Mouse (Mus musculus): Measurements from ENCODE around the gene Zfhx3.
"Not testable (repeated sequence)": the region's sequence is repeated elsewhere in the genome, so short reads cannot be mapped to it uniquely, and the experiment has no call there.

Zfhx3 gene

DNA sequence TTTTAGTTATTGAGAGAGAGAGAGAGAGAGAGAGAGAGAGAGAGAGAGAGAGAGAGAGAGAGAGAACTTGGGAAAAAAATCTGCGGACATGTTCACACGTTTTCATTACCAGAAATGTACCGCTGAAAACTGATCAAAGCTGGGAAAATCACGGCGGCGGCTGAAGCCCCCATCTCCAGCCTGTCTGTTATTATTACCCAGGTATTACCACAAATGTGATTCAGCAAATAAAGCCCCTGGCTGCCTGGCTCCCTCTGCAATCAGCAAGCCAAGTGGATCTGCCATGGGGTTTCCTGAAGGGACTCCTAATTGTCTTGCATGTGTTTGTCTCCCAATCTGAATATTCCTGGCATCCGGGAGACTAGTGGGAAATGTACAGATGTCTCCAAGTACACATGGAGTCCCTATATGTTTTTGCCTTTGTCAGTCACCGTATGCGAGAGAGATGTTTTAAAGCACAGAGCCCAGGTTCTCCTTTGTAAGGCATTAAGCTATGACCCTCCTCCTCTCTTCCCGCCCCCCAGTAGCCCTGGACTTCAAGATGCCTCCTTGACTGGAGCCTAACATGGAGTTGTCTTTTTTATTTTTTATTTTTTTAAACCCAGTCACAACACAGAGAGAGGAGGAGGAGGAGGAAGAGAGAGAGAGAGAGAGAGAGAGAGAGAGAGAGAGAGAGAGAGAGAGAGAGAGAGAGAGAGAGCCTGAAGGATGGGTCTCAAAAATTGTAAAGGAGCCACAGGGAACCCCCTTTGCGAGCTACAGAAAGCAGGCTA, at the start of gene Zfhx3:
Gene Zfhx3, plus strand, starts transcription at position 723 of the 773 bp plus-strand sequence.
- DNase-seq (ENCODE audit: low spot score in 2 of 2), result no peak

DNA sequence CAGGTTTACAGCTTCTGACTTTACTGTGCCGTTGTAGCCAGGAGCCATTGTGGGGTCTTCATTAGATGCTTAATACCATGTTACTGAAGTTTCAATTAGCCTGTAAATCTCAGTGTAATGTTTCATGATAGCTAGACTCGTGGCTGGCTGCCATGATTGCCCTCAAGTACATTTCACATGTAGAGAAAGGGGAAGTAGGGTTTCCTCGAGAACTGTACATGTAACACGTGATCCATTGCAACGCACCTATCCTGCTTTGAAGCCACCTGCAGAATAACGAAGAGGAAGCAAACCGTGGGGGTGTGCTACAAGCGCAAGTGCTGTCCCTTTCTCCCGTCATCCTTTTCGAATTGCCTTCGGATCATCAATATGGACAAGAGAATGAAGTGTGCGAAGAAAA, 23.5 kb upstream of the Zfhx3 start:
- no peak for DNase-seq (ENCODE audit: low spot score in 2 of 2)

DNA sequence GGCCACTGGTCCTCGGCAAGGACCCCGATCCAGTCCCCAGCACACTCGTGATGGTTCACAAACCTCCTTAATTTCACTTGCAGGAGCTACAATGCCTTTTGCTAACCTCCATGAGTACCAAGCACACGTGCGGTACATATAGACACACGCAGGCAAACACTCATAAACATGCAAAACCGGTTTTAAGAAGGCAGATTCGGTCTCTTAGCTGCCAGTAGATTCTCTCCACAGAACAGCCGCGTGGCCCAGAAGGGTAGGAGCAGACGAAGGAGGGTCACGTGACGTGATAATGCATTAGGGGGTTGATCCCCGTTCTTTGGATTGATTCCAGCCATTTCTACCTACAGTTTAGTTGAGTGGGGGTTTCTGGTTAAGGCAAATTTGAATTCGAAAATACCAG, 16.3 kb upstream of the Zfhx3 start:
- no peak for DNase-seq (ENCODE audit: low spot score in 2 of 2)

DNA sequence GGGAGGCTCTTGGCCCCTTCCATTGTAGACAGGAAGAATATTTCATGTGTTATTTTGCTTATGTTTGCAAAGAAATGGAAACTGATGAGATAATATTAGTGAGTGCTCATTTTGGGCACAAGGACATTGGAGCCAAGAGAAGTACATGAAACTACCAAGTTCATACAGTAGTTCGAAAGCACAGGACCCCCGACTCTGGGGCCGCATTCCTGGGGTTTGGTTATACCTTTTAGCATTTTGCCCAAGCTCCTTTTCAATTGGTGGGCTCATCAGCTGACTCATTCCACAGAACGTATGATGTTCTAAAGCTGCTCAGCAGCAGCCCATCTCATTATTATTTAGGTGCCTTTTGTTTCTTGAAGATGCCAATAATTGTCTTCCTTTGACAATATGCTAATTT, 5.7 kb upstream of the Zfhx3 start:
- DNase-seq (ENCODE audit: low spot score in 2 of 2), result no peak

DNA sequence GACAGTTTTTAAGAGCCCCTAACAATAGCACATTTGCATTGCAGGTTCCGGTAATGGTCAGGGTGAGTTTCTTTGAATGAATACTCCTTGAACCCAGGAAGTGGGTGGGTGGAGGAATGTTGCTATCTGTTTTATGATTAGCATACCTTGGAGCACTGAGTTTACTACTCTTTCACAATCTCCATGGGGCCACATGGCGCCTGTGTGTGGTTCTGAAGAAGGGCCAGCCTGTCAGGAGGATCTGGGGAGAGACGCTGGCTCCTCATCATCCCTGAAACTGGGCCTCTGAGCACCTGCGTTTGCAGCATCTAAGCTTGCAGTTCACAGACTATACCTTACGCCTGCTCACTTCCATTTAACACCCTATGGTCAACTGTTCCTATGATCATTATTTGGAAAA, 4.2 kb upstream of the Zfhx3 start:
- not testable (repeated sequence) for DNase-seq (ENCODE audit: low spot score in 2 of 2)

DNA sequence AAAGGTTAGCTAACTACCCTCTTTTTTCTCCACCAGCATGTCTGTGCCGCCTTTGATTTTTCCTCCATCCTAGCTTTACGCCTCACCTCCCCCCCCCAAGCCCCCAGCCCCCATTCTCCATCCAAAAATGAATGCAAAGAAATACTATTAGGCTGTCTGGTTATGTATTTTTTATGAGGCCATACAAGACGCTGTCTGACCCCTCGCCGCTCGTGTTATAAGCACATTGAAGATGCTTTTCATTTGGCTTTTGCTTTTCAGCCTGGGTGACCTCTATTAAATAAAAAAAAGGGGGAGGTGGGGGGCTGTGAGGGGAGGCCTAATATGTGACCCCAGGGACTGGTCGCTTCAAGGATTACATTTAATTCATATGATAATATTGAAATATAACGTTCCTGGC, 2.3 kb upstream of the Zfhx3 start:
- DNase-seq (ENCODE audit: low spot score in 2 of 2), result no peak

DNA sequence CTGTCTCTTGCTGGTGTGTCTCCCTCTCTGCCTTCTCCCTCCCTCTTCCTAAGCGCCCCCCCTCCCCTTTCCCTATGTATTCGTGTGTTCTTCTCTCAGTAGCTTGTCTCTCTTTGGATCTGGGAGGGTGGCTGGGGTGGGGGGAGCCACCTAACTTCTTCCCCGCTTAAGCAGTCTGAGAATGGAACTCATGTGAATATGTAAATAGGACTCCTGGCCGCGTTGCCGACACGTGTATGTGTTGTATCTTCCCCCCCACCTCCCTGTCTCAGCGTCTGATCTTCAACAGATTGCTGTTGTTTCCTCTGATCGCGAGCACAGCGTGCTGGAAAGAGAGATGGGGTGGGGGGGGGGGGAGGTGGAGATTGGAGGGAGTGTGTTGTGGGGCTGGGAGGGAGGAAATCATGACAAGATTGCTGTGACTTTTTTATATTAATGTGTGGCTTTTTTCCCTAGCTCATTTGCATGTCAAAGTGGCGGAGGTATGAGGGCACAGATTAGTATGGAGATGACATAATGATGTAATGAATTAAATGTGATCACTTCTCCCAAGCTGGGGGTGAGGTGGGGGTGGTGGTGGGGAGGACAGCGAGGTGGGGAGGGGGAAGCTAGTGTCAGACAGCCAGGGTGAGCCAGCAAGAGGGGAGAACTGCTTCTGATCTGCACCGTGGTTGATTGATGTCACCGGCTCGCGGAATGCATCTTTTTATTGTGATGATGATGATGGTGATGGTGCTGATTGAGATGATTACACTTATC, 487 bp downstream of the Zfhx3 start:
- no peak for DNase-seq (ENCODE audit: low spot score in 2 of 2)

DNA sequence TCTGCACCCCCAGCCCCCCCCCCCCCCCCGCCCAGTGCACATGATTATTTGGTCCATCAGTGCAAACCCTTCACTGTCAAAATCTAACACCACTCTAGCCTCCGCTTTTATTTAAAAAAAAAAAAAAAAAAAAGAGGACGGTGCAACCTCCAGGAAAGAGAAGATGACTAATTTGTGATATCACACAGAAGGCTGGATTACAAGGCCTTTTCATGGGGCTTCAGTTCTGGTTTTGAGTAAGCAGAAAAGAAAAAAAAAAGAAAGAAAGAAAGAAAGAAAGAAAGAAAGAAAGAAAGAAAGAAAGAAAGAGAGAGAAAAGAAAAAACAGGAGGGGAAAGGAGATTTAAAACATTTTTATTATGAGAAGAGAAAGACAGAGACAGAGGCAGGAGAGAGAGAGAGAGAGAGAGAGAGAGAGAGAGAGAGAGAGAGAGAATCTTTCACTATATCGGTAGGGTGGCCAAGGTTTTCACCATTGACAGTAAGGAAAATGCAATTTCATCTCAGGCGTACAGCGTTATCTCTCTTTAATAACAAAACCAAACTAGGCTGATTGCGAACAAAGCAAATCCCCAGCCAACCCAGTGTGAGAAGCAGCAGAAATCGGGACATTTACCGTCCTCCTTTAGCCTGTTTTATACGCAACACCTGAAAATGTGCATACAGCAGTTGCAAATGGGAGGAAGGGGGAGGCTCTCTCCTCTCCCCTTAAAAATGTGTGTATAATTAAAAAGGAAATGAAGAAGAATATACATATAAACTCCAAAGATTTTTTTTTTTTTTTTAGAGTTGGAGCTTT, 1.3 kb downstream of the Zfhx3 start:
- no peak for DNase-seq (ENCODE audit: low spot score in 2 of 2)

DNA sequence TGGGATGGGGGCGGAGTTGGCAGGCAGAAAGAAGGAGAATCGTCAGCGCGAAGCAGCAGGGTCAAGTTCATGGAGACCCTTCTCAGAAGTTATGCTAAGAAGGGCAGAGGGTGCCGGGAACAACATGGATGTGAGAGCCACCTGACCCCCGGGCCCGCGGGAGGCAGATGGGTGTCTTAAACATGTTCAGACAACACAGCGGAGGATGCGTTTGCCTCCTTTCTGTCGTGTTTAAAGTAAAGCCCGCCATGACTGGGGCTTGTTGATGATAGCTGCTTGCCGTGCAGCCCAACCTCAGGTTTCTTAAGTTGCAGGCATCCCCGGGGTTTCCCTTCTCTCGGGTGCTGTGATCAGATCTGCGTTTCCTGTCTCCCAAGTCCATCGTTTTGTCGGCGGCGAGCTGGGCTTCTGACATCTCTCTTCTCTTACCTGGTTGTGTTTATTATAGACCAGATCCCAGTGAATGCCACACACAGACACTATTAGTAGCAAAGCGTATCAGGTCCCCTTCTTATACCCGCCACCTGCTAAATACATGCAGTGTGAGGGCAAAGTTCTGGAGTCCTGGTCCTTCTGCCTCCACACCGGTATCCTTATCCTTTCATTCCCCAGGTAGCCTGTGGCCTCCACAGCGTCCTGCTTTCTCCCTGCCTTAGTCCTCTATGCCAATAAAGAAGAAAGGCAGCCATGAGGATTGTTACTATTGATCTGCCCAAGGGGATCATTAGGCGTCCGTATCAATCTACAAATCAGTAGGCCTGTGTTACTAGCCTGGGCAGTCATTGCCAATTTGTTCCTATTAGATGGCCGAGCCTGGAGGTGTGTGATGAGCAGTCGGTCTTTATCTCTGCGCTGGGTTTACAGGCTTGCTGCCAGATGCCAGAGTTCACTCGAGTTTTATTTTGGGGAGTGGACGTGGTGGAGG, 2.5 kb downstream of the Zfhx3 start:
- DNase-seq (ENCODE audit: low spot score in 2 of 2), result no peak

DNA sequence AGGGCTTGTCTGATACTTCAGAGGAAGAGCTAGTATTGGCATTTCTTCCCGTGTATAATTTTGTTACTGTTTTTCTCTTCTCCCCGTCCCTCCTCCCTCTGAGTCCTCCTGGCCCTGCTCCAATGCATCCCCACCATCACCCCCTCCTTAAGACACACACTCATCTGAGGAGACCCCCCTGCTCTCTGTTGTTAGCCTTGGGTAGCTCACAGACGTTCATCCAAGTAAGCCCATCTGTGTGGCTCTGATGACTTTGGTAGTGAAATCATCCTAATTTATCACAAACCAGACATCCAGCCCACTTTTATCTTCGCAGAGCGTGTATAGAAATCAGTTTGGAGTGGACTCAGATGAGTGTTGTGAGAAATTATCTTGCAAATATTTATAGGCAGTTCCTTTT, 4.4 kb downstream of the Zfhx3 start:
- no peak for DNase-seq (ENCODE audit: low spot score in 2 of 2)

DNA sequence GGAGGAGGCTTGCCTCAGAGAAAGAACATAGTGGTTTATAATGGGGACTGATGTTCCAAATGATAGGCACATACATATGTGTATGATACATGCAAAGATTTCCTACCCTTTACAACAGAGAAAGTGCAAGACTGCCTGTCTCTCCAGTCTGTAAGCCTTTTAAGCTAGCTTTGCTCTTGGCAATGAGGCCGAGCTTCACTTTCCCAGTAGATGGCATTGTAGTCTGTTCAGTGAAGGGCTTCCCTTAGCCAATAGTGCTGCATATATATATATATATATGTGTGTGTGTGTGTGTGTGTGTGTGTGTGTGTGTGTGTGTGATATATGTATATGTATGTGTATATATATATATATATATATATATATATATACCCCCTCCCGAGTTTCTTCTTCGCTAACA, 13.4 kb downstream of the Zfhx3 start:
- no peak for DNase-seq (ENCODE audit: low spot score in 2 of 2)

DNA sequence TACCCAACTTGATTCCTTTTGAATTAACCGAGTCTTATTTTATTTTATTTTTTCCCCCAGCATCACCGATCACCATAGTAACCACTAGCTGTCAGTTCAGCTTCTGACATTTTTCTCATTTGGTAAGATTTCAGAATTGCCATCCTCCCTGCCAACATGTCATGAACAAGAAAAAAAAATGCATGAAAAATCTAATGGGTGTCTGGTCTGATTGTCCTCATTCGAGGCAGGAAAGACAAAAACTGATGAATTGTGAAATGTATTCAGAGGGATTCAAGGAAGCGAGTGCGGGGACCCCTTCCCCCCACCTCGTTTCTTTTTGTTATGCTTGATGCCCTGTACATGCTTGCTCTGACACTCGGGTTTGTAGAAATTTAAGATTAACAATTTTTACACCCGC, 15.1 kb downstream of the Zfhx3 start:
- no peak for DNase-seq (ENCODE audit: low spot score in 2 of 2)

DNA sequence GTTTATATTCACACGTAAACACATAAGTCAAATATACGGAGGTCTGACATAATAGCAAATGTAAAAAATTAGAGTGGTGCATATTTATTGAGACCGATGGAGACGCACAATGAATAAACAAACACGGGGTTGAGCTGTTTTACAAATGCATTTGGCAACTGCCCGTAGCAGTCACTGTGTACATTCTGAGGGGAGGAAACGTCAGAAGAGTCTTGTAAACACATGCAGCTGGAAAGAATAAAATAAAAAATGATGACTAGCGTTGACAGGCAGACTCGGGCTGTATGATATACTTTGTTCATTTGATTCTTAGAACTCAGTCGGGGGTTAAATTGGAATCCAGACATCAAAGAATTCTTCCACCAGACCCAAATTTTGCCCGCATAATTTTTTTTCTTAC, 18.0 kb downstream of the Zfhx3 start:
- DNase-seq (ENCODE audit: low spot score in 2 of 2), result no peak

DNA sequence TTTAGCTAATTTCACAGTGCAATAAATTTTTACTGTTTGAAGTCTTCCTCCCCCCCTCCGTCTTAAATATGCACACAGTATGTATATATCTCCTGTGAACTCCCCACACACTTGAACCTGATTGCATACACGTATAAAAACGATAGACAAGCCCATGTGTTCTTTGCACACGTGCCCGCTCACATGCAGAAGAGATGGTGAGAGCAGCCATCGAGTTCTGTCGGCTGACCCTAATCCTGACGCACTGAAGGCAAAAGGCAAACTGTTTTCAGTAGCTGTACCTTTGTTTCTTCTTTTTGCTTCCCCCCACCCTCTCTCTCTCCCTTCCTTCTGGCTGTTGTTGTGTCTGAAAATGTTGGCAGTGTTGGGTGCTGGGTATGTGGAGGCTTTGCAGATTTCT, 18.4 kb downstream of the Zfhx3 start:
- no peak for DNase-seq (ENCODE audit: low spot score in 2 of 2)

DNA sequence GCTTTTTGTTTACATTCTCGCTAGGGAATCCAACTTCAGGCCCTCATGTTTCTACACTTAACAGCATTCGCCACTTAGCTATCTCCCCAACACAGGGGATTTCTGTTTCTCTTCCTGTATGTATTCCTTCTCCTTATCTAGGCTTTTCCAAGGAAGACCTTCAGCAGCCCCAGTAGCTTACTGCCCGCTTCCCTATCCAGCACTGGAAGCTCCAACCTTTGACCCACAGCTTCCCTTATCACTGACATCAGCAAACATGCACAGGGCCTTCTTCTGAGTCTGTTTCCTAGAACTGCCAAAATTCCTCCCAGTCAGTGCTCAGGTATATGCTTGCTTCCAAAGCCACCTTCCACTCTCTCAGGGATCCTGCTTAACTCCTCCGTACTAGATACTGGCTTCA, 29.8 kb downstream of the Zfhx3 start:
- no peak for DNase-seq (ENCODE audit: low spot score in 2 of 2)

DNA sequence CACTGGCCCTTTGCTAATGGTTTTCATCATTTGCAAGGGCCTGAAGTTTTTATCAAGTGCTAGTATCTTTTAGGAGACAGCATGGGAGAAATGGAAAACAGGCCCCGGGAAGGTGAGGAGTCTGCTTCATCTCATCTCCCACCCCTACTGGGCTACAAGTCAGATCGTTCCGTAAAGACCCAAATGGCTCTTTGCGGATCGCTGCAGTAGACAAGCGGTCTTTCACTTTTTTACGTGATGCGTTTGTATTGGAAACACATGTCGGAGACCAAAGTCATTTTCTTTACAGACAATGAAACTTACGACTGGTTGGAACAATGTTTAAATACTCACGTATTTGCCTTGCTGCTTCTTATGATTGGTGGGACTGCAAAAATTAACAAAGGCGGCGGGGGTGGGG, 32.0 kb downstream of the Zfhx3 start:
- DNase-seq (ENCODE audit: low spot score in 2 of 2), result no peak

DNA sequence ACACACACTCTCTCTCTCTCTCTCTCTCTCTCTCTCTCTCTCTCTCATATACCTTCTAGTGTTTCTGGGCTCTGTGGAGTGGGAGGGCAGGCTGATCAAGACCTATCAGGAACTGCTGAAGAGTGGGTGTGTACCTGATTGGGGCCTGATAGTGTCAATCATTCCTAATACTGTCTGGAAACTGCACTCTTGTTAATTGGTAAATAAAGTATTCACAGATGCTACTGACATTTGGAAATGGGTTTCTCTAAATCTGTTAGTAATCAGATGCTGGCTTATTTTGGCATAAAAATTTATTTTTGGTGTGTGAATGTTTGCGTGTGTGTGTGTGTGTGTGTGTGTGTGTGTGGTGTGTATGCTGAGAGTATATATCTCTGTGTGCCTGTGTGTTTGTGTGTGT, 35.8 kb downstream of the Zfhx3 start:
- no peak for DNase-seq (ENCODE audit: low spot score in 2 of 2)

DNA sequence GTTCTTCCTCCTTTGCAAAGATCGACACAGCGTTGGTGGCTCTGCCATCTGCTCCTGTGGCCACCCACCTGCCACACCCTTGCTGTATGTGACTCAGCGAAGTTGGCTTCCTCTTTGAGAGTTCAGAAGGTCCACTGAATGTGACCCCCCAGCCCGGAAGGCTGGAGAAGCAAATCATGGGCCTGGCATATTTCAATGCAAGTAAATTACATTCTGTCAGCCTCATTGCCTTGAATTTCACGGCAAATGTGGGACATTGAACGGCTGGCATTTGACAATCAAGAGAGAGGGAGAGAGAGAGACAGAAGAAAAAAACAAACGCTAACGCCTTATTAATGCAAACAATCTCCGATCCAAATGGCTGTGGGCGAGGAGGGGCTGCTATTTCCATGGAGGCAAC, 38.2 kb downstream of the Zfhx3 start:
- DNase-seq (ENCODE audit: low spot score in 2 of 2), result no peak

DNA sequence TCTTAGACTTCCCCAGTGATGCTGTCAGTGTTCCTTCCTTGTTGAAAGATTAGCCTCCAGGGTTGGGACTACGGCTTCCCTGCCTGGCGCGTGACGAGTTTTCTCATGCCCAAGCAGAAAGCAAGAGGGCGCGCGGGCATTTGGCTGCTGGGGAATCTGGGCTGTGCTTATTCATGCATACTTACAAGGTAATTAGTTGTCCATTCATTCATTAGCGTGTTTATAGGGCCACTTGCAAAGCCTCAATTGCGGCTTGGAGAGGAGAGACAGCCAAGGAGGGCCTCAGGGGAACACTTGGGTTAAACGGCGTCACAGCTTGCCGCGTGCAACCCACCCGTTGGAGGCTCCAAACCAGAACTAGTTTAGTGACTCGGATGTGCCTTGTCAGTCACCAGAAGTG, 44.2 kb downstream of the Zfhx3 start:
- DNase-seq (ENCODE audit: low spot score in 2 of 2), result no peak

DNA sequence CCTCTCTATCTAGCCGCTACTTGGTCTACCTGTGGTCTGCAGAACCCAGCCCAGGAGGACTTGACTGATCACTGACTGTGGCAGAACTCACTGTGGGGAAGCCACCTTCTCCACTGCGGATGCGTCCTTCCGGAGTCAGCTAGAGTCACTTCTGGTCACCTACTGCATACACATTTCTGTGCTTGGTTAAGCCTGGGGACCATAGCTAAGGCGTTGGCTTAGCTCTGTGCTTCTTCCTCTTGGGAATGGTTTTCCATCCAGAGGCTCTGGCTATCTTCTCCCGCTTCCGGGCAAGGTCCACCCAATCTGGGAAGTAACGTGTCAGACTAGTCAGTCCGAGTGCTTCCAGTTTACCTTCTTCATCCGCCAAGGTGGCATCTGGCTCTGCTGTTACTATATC, 56.4 kb downstream of the Zfhx3 start:
- DNase-seq (ENCODE audit: low spot score in 2 of 2), result no peak

DNA sequence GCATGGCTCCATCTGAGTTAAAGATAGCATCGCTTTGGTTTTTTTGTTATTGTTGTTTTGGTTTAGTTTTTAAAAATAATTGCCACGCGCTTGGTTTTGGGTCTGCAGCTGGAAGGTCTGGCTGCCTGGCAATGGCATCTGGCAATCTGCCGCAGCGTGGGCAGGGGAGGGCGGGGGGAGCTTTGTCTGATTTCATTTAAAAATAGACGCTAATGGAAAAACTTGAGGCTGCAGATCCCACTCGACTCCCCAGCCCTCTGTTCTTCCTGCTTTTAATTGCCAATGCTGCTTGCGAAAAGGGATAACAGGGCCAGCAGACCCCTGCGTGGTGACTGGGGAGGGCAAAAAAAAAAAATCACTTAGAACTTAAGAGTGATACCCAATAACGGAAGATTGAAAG, 69.1 kb downstream of the Zfhx3 start:
- DNase-seq (ENCODE audit: low spot score in 2 of 2), result no peak

DNA sequence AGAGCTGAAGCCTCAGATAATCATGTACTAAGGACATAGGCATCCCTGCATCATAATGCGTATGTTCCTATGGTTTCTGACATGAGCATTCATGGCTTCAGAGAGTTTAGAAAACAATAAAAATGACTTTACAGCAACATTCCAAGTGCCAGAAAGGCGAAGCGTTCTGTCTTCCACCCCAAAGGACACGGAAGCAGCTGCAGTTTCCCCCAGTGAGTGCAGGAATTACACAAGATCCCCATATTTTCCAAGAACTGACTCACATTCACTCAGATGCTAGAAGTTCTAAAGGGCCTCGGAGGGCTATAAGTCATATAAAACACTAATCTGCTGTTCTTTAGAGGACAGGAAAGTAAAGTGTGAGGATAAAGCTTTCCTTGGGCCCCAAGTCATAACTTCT, 75.3 kb downstream of the Zfhx3 start:
- DNase-seq (ENCODE audit: low spot score in 2 of 2), result no peak

All from spleen, postnatal 4 days (tissue).